Mouse (Mus musculus): ENCODE measurements around the gene Sowaha.

The Sowaha gene

DNA sequence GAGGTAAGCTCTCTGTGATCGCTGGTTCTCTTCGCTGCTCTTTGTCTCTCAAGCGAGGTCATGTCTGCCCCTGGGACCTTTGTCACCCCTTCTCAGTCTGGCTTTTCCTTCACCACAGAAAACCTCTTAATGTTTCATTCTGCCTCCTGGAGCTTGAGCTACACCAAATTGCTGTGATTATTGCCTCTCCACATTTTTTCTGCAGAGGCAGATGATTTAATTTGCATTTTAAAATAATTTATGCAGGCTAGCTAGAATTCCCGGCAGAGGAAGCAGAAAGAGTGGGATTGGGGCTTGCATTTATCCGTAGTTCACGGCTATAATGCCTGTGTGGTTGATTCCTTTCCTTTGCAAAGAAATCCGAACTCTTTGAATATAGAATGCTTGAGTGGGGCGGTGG lies 4.5 kb downstream of the Sowaha start:
- in situ Hi-C loops (cut with MboI; ENCODE audit: low sequenced_read_pairs), result no loop called here

DNA sequence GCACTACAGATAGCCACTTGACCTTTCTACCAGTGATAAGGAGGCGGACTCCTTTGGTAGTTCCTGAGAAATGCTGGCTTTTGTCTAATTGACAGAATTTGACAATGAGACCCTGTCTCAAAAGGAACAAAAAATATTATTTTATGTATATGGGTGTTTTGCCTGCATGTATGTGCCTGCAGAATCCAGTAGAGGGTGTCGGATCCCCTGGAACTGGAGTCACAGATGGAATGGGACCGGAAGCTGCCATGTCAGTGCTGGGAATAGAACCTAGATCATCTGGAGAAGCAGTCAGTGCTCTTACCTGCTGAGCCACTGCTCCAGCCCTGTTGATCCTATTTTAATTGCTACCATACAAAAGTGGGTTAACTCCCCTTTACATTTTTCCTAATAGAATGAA lies 7.4 kb downstream of the Sowaha start:
- in situ Hi-C loops (cut with MboI; ENCODE audit: low sequenced_read_pairs), result no loop called here

DNA sequence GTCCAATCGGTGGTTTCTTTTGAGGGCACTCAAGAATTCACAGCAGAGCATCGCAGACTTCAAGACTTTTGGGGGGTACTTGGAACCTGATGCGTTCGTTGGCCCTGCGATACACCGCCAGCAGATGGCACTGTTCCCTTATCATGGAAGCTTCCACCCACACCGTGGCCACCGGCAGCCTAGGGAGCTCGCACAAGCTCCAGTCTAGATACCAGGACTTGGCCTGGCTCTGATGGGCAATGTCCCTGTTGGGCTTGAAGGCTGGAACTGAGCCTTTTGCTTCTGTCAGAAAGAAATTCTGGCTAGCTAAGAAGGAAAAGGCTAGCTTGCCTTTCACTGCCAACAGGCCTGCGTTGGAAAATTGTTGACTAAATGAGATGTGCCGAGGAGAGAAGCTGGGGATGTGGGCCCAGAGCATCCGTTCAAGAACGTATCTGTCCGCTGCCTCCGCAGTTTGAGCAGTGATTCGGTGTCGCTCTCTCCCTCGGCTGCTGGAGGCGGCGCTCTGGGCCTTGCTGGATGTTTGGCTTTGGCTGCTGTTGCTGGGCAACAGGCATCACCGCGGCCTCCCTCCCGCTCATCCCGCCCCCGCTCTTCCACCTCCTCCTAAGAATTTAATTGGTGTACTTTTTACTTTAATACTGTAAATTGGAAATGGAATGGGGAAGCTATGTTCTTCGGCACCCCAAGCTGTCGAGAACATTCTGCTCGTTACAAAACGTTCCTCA lies 9.9 kb downstream of the Sowaha start, which contains the start of gene Gm9837:
Gene Gm9837 (minus strand): TSS at position 512 of the 728 bp plus-strand sequence.
- in situ Hi-C loops (cut with MboI; ENCODE audit: low sequenced_read_pairs), result loop anchor here (10.0 kb wide), 1 partner anchor 265 kb away; no protein-coding TSS in a partner anchor

DNA sequence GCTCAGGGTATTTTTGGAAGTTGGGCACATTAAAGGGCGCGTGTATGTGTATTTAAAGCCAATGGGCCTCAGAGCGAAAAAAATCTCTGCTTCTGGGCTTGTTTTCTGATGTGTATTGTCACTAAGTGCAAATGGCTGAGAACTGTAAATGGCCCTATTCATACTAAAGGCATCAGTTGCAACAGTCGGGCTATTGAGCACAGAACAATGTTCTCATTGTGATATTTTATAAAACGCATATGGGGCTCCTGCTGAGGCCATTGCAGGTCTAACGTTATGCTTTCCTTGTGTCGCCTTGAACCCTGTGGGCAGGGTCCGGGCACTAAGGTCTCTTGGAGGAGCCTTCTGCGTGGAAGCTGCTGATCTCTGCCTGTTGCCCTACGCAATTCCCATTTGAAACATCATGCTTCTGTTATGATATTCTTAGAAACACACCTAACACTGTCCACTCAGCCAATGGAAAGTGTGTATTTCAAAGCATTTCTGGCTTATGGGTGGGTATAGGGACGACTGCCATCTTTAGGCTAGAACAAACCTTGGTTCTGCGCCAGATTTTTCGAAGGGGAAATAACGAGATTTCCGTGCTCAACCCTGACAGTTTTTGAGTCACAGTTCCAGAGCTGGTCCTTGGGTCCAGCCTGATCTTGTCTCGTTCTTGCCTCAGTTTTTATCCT lies 10.6 kb downstream of the Sowaha start:
- in situ Hi-C loops (cut with MboI; ENCODE audit: low sequenced_read_pairs), result loop anchor here (10.0 kb wide), 1 partner anchor 265 kb away; no protein-coding TSS in a partner anchor

DNA sequence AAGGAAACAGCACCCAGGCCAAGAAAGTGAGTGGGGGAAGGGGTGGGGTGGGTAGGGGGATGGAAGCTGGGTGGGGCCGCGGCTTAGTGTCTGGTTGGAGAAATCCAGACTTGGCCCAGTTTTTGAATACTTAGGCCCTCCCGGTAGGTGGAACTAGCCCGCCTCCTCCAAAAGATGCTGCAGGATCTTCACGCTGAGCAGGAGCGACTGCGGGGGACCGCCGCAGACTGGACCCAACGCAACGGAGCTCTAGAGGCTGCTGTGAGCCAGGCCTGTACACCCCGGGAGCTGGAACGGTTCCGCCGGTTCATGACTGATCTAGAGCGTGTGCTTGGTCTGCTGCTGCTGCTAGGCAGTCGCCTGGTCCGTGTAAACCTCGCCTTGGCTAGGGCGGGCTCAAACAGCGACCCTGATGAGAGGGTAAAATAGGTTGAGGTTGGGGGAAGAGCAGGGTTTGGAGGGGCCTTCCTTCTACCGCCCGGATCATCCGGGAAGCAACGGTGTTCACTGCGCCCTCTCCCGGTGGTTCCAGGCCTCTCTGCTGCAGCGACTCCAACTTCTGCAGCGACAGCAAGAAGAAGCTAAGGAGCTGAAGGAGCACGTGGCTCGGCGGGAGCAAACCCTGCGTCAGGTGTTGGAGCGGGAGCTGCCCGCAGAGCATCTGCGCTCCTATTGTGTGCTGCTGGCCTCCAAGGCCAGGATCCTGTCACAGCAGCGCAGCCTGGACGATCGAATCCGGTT lies 13.7 kb downstream of the Sowaha start:
- in situ Hi-C loops (cut with MboI; ENCODE audit: low sequenced_read_pairs), result loop anchor here (10.0 kb wide), 1 partner anchor 268 kb away; no protein-coding TSS in a partner anchor

DNA sequence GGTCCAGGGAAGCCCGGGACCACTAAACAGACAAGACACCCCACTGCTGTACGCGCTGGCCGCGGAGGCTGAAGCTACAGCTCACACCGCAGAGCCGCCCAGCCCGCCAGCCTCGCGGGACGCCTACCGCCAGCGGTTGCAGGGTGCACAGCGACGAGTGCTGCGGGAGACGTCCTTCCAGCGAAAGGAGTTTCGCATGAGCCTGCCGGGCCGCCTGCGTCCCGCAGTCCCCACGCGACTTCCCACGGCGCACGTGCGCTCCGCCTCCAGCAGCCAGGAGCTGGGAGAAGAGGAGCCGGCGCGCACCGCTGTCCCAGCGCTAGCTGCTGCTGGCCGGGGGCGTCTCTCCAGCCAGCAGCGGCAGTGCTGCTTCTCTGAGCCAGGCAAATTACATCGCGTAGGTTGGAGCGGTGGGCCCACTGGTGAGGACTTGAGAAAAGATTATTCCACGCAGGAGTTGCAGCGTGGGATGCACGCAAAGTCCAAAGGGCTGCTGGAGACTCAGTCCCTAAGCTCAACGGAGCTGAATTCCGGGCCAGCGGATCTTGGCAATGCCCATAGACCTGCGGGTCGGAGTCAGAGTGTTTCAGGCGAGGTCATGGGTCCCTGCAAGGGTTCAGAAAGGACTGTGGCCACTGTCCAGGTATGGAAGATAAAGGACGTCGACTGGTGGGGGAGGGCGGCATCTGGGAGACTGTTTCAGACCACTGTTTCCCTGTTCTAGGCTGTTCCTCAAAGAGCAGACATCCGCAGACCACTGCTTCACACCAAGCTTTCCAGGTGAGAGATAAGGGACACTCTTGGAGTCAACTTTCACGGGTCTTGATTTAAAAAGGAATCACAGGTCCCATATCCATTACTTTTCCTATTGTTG lies 16.3 kb downstream of the Sowaha start:
- in situ Hi-C loops (cut with MboI; ENCODE audit: low sequenced_read_pairs), result loop anchor here (10.0 kb wide), 1 partner anchor 271 kb away; no protein-coding TSS in a partner anchor

DNA sequence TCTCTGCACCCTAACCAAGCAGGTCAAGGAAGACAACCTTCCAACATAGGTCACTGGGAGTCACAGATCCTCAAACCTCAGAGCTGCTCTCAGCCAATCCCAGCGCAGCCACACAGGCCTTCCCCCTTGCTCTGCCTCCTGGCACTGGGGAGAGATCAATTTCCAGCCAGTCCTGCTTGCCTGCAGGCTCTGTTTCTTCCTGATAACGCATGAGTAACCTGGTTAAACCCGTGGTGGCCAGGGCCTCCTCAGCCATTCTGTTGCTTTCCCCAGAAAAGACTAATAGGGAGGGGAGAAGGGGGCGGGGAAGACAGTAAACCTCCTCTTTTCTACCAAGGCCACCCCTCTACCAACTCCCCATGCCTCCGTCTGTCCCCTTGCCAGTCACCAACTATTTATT lies 18.3 kb downstream of the Sowaha start:
- in situ Hi-C loops (cut with MboI; ENCODE audit: low sequenced_read_pairs), result loop anchor here (10.0 kb wide), 1 partner anchor 273 kb away; no protein-coding TSS in a partner anchor

DNA sequence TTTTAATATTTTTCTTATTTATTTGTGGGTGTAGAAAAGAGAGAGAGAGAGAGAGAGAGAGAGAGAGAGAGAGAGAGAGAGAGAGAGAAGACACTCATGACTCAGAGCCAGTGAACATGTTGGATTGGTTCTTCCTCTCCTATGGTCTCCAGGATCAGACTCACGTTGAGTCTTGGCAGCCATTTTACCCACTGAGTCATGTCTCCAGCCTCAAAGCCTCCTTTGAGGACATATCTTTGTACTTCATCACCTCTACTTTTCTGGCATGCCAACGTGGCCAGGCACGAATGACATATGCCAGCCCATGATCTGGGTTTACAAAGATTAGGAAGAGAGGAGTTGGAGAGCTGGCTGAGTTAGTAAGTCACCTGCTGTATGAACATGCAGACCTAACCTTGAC lies 19.9 kb downstream of the Sowaha start:
- in situ Hi-C loops (cut with MboI; ENCODE audit: low sequenced_read_pairs), result loop anchor here (10.0 kb wide), 1 partner anchor 275 kb away; no protein-coding TSS in a partner anchor

DNA sequence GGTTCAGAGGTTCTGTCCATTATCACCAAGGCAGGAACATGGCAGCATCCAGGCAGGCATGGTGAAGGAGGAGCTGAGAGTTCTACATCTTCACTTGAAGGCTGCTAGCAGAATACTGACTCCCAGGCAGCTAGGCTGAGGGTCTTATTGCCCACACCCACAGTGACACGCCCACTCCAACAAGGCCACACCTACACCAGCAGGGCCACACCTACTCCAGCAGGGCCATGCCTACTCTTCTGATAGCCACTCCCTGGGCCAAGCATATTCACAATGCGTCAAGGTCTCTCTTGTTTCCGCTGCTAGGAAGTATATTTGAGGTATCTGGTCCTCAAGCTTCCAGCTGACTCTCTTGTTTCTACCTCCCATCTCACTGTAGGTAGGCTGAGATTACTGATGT lies 21.1 kb downstream of the Sowaha start:
- in situ Hi-C loops (cut with MboI; ENCODE audit: low sequenced_read_pairs), result no loop called here

DNA sequence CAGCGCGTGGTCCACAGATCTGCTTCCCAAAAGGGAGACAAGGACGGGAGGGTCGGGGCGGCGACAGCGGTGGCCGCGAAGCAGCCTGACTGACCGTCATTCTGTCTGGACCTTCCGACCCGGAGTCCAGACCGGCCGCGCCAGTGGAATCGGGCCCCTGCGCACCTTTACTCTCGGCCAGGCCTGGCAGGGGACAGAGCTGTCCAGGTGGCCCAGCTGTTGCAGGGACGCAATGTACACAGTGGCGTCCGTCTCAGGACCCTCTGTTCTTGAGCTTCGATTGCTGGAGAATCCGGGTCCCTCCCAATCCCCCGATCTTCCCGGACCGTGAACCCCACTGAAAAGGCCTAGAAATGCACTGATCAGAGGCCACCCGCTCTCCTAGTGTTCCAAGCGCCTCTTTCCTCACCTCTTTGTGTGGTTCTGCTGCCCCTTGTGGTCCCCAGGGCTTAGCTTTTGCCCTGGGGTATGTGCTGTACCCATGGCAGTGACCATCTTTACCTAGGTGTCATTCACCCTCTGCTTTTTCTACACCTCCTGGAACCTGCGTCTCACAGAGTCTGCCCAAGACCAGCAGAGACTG lies 22.6 kb downstream of the Sowaha start:
- in situ Hi-C loops (cut with MboI; ENCODE audit: low sequenced_read_pairs), result no loop called here

DNA sequence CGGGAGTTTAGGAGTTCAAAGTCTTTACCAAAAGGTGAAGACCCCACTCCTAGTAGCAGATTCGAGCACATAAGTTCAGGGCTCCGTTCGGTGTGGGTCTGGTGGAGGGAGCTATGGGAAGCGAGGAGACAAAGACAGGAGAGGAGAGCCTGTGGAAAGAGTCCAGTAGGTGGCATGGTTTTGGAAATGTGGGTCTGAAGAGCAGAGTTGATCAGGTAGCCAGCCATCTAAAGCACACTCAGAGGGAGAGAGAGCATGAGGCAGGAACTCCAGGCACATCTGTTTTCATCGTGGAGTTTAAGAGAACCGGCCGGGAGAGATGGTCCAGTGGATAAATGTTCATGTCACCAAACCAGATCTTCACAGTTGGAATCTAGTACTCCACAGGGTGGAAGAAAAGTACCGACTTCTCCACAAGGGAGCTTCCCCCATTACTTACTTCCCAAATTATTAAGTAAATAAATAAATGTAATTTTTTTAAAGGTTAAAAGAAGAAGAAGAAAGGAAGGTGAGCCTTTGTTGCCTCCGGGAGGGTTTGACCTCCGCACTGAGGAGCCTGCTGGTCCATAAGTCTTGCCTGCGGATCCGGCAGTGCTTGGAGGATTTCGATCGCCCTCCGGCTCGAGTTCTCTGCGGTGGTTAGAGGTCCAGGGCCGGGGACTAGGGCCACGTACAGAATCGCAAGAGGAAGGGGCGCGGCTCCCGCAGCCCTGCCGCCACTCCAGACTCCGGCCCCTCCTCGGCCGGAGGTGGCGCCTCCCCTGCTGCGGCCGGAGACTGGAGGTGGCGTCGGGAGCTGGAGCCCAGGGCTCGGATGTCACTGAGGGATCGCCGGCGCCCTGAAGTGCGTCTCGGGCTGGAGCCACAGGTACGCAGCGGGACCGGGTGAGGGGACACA lies 23.4 kb downstream of the Sowaha start, which contains the start of the genes Gm10447 and Shroom1:
Gene Gm10447 (minus strand): TSS at position 637 of the 898 bp plus-strand sequence.
Gene Shroom1 (plus strand): TSS at position 732 of the 898 bp plus-strand sequence.
- in situ Hi-C loops (cut with MboI; ENCODE audit: low sequenced_read_pairs), result no loop called here

DNA sequence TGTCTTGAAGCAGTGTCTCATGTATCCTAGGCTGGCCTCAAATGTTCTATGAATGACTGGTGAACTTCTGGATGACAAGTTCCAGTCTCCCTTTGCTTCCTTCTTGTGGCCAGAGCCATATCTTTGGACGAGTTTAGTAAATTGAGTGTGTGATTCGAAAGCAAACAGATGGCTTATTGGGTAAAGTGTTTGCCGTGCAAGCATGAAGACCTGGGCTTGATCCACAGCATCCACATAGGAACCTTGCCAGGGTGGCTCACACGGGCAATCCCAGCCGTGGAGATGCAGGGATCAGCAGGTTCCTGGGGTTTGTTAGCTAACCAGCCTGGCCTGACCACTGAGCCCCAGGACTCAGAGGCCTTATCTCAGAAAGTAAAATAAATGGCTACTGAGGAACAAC lies 27.0 kb downstream of the Sowaha start:
- in situ Hi-C loops (cut with MboI; ENCODE audit: low sequenced_read_pairs), result no loop called here

DNA sequence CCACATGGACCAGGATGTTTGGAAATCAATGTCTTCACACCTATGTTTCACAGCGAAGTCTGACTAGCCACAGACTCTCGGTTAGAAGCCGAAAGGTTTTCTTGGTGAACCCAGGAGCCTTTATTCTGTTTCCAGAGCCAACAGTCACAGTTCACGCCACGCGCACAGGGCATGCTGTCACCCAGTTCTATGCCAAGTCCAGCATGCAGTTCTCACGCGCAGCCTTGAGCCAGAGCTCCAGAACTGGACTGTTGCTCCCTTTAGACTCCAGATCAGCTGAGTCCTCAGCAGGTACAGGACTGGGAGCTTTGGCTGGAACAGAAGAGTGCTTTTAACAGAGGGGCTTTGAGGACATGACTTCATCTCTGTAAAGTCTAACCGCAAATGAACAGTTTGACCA lies 27.7 kb downstream of the Sowaha start:
- in situ Hi-C loops (cut with MboI; ENCODE audit: low sequenced_read_pairs), result no loop called here

DNA sequence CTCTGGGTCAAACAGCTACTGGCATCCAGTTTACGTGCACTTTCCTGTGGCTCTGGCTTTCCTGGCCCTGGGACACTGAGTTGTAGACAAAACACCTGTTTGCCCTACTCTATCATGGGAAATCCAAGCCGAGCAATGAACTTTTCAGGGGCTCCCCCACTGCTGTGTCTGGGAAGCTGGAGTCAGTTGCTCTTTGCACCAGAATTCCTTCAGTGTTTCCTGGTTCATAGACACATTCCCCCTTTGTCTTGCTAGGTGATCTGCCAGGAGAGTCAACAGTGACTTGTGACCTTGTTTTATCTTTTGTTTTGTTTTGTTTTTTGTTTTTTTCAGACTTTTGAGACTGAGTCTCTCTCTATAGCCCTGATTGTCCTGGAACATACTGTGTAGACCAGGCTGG lies 28.7 kb downstream of the Sowaha start:
- in situ Hi-C loops (cut with MboI; ENCODE audit: low sequenced_read_pairs), result no loop called here

DNA sequence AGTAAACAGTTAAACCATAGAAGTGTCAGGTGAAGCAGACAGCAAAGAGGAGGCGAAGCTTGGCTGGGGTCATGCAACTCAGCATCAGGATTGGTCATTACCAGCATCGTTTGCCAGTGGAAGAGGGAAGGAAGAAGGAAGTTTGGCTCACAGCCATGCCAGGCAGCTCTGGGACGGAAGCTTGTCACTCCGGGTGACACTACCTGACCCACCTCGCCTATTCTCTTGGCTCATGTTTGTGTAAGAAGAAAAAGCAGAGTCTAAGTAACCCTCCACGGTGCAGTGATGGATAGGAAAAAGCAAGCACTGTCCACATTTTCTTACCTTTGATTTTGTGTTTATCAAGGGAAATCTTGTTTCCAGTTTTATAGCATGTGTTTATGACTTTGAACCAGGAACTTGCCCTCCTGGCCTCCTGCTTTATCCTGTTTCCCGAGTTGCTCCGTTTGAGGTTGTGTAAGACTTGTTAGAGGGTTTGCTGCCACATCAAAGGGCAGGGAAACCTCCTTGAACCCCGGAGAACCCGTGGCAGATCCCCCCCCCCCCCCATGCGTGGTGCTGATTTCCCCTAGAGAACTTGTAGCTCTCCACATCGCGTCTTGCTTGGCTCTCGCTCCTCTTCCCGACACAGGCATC lies 29.9 kb downstream of the Sowaha start:
- in situ Hi-C loops (cut with MboI; ENCODE audit: low sequenced_read_pairs), result no loop called here

DNA sequence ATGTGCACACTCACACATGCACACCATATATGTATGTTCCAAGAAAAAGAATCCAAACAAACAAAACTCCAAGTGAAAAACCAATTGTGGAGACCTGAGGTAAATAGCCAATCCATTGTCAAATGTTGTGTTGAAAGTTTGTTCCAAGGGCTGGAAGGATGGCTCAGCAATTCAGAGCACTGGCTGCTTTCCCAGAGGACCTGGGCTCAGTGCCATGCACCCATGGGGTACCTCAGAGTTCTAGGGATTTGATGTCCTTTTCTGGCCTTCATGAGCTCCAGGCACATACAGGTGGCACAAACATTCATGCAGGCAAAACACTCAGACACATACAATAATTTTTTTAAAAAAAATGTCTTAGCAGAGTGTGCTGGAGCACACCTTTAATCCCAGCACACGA lies 31.5 kb downstream of the Sowaha start:
- in situ Hi-C loops (cut with MboI; ENCODE audit: low sequenced_read_pairs), result no loop called here

DNA sequence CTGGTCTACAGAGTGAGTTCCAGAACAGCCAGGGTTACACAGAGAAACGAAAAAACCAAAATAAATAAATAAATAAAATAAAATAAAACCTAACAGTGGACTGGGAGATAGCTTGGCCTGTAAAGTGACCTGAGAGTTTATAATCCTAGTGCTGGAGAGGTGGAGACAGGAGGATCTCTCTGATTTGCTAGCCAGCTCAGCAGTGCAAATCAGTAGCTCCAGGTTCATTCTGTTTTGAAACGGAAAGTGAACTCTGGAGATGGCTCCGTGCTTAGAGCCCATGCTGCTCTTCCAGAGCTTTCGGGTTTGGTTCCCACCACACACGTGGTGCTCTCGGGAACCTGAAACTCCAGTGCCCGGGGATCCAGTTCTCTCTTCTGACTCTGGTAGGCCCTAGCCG lies 32.1 kb downstream of the Sowaha start:
- in situ Hi-C loops (cut with MboI; ENCODE audit: low sequenced_read_pairs), result no loop called here

DNA sequence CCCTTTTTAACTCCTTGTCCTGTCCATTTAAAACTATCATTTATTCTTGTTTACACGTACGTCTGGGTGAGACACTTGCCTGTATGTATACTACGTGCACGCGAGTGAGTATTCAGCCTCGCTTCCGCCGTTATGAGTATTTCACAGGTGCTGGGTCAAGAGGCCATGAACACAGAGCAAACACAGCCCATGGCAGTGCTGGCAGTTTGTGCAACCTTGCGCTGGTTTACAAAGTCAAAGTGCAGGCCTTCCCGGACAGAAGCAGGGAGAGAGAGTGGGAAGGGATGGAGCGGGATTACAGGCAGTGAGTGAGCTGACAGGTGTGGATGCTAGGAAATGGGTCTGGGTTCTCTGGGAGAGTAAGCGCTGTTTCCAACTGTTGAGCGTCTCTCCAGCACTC lies 33.9 kb downstream of the Sowaha start:
- in situ Hi-C loops (cut with MboI; ENCODE audit: low sequenced_read_pairs), result no loop called here

Data from CH12F3 (cell line).